Mouse (Mus musculus): ENCODE data around the gene Pgs1. TPM values are rescaled to one million over a fixed set of nuclear protein-coding genes. Genes with fewer than 3 reads are reported as not detected.

The Pgs1 gene
- total and polyA plus RNA-seq, 2 experiments from 2014 or later: 57.2 to 85.0 TPM

DNA sequence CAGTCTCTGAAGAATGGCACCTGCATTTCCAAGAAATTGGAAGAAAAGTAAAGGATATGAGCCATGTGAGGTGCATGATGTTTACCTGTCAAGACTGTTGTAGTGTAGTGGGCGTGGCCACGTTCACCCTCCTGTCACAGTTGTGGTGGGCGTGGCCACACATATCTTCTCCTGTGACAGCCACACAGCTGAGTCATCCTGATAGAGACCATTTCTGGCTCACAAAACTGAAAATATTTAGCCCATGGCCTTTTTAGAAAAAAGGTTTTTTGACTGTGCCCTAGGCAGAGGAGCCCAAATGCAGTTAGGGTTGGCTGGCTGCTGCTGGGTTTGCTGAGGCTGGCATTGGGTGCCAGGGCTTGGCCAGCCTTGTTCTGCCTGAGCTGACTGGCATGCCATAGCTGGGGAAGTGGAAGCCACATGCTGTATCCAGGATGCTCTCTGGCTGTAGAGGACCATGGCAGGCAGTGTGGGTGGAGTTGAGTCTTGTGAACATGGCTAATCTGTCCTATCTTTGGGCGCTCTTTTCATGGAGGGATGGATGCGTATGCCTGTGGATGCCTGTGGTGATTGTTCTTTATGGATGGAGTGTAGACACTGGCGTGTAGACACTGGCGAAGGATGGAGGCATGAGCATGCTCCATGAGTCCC is 14.6 kb downstream of the Pgs1 start:
- H3K9me3 ChIP-seq (ENCODE audit: low read length): no peaks in the 10 kb centered on the region
- TF ChIP-seq CTCF (IDR thresholded peaks at IDR 0.05; ENCODE audit: low read depth): no peak
- no peak overlapping the region for H3K27ac ChIP-seq
- no peak overlapping the region for H3K9ac ChIP-seq (replicated peaks; ENCODE audit: low read length)
- no peak overlapping the region for H3K4me2 ChIP-seq (ENCODE audit: low read depth, low read length)
- H3K4me3 ChIP-seq (ENCODE audit: low read length): no peak overlapping the region
- DNase-seq (ENCODE audit: low spot score) (no peak), ATAC-seq (no peak)
- H3K36me3 ChIP-seq (ENCODE audit: insufficient read depth, low read length): peaks cover 47% of the 10 kb centered on the region
- 94% methylated on average over 7 of the region's 7 CpGs for WGBS
- H3K4me1 ChIP-seq (ENCODE audit: insufficient read depth, low read length): no peaks in the 10 kb centered on the region
- H3K27me3 ChIP-seq (ENCODE audit: insufficient read depth, low read length): no peaks in the 10 kb centered on the region

DNA sequence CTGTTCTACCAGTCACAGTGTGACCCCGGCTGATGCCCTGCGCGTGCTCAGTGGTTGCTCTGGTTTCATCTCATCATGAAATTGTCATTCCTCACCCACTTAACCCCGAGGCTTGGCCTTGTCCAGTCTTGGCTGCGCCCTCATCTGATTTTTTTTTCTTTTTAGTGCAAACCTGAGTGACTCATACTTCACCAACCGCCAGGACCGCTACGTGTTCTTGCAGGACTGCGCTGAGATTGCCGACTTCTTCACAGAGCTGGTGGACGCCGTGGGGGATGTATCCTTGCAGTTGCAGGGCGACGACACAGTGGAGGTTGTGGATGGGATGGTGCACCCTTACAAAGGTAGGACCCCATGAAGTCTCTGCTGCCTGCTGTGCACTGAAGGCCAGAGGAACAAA is 17.1 kb downstream of the Pgs1 start:
- H3K4me1 ChIP-seq (ENCODE audit: insufficient read depth, low read length): no peaks in the 10 kb centered on the region
- no peaks in the 10 kb centered on the region for H3K9me3 ChIP-seq (ENCODE audit: low read length)
- H3K4me2 ChIP-seq (ENCODE audit: low read depth, low read length): no peak overlapping the region
- 97% methylated on average over 14 of the region's 14 CpGs for WGBS
- DNase-seq (ENCODE audit: low spot score) (no peak), ATAC-seq (no peak)
- peaks cover 57% of the 10 kb centered on the region for H3K36me3 ChIP-seq (ENCODE audit: insufficient read depth, low read length)
- no peak overlapping the region for H3K4me3 ChIP-seq (ENCODE audit: low read length)
- H3K9ac ChIP-seq (replicated peaks; ENCODE audit: low read length): no peak overlapping the region
- H3K27me3 ChIP-seq (ENCODE audit: insufficient read depth, low read length): no peaks in the 10 kb centered on the region
- H3K27ac ChIP-seq: no peak overlapping the region
- no peak for TF ChIP-seq CTCF (IDR thresholded peaks at IDR 0.05; ENCODE audit: low read depth)

DNA sequence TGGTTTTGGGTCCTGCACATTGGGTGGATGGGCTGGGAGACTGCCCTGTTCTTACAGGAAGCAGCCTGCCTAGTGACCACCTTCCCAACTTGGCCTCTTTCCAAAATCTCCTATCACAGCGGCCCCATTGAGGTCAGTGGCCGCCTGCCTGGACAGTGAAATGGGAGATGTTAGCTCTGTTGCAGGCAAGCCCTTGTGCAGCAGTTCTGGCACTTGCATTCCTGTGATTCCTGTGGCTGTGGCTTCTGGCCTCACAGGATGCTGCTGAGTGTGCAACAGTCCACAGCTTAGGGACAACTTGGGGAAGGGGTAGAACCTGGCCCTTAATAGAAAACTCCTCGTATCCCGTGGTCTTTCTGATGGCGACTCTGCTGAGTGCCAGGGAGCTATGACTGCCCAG is 17.6 kb downstream of the Pgs1 start:
- Histone ChIP-seq H3K9me3 (ENCODE audit: low read length) (no peaks in the 10 kb centered on the region), H3K4me3 (ENCODE audit: low read length) (no peak overlapping the region), H3K27ac (no peak overlapping the region), H3K4me2 (ENCODE audit: low read depth, low read length) (no peak overlapping the region), H3K9ac (replicated peaks; ENCODE audit: low read length) (no peak overlapping the region), H3K36me3 (ENCODE audit: insufficient read depth, low read length) (peaks cover 57% of the 10 kb centered on the region), H3K4me1 (ENCODE audit: insufficient read depth, low read length) (peaks cover 2% of the 10 kb centered on the region; the same call in 1 of the 2 replicates), H3K27me3 (ENCODE audit: insufficient read depth, low read length) (no peaks in the 10 kb centered on the region)
- DNase-seq (ENCODE audit: low spot score) (no peak), ATAC-seq (no peak)
- 77% methylated on average over 5 of the region's 5 CpGs for WGBS
- TF ChIP-seq CTCF (IDR thresholded peaks at IDR 0.05; ENCODE audit: low read depth): no peak

DNA sequence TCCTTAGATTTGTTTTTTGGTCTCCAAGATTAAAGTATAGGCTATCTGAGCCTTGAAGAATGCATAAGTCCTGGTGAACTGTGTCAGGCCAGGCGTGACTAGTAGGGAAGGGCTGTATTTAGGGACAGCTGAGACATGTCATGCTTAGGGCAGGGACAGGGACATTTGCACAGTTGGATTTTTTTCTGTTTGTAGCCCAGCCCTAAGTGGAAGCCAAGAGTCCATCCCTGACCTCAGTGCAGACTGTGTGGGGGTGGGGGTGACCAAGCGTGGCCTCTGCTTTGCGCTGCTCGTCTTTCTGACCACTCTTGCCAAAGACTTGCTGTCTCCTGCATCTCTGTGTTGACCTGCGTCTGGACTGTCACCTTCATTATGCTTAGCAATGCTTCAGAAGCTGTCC is 18.1 kb downstream of the Pgs1 start:
- H3K36me3 ChIP-seq (ENCODE audit: insufficient read depth, low read length): peaks cover 57% of the 10 kb centered on the region
- ATAC-seq: no peak
- H3K9me3 ChIP-seq (ENCODE audit: low read length): no peaks in the 10 kb centered on the region
- TF ChIP-seq CTCF (IDR thresholded peaks at IDR 0.05; ENCODE audit: low read depth): no peak
- no peak for DNase-seq (ENCODE audit: low spot score)
- 82% methylated on average over 5 of the region's 5 CpGs for WGBS
- no peak overlapping the region for H3K4me3 ChIP-seq (ENCODE audit: low read length)
- H3K4me2 ChIP-seq (ENCODE audit: low read depth, low read length): no peak overlapping the region
- H3K27ac ChIP-seq: no peak overlapping the region
- peaks cover 7% of the 10 kb centered on the region for H3K4me1 ChIP-seq (ENCODE audit: insufficient read depth, low read length)
- no peaks in the 10 kb centered on the region for H3K27me3 ChIP-seq (ENCODE audit: insufficient read depth, low read length)
- H3K9ac ChIP-seq (replicated peaks; ENCODE audit: low read length): no peak overlapping the region

DNA sequence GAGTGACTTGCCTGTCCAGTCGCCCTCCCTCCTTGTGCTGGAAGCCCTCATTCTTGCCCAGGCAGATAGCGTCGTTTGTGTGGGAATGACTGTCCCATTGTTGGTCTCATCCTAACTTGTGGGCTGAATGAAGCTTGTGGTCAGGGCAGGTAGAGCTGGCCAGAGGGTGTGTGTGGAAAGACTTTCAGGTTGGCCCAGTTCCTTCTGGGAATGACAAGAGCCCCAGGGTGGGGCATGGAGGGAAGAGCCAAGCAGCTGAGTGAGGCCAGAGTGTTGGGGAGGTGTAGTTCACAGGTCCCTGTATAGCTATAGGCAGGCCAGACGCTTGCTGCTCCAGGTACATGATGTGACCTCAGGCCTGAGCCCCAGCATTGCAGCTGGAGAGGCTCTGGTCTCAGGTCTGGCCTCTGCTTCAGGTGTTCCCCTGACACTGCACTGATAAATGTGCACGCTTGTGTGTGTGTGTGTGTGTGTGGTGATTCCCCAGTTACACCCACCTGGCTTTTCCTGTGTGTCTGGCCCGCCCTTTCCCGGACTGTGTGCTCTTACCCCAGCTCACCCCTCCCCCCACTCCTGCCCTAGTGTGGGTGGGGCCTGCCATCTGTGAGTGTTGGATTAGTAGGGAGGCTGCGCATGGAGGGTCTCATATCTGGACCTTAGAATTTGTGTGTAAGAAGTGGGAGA is 21.5 kb downstream of the Pgs1 start:
- Histone ChIP-seq H3K4me3 (ENCODE audit: low read length) (no peak overlapping the region), H3K27me3 (ENCODE audit: insufficient read depth, low read length) (no peaks in the 10 kb centered on the region), H3K36me3 (ENCODE audit: insufficient read depth, low read length) (peaks cover 35% of the 10 kb centered on the region), H3K9ac (replicated peaks; ENCODE audit: low read length) (no peak overlapping the region), H3K4me1 (ENCODE audit: insufficient read depth, low read length) (peaks cover 10% of the 10 kb centered on the region), H3K4me2 (ENCODE audit: low read depth, low read length) (no peak overlapping the region), H3K9me3 (ENCODE audit: low read length) (no peaks in the 10 kb centered on the region), H3K27ac (no peak overlapping the region)
- ATAC-seq: no peak
- no peak for DNase-seq (ENCODE audit: low spot score)
- no peak for TF ChIP-seq CTCF (IDR thresholded peaks at IDR 0.05; ENCODE audit: low read depth)
- 84% methylated on average over 8 of the region's 8 CpGs for WGBS

DNA sequence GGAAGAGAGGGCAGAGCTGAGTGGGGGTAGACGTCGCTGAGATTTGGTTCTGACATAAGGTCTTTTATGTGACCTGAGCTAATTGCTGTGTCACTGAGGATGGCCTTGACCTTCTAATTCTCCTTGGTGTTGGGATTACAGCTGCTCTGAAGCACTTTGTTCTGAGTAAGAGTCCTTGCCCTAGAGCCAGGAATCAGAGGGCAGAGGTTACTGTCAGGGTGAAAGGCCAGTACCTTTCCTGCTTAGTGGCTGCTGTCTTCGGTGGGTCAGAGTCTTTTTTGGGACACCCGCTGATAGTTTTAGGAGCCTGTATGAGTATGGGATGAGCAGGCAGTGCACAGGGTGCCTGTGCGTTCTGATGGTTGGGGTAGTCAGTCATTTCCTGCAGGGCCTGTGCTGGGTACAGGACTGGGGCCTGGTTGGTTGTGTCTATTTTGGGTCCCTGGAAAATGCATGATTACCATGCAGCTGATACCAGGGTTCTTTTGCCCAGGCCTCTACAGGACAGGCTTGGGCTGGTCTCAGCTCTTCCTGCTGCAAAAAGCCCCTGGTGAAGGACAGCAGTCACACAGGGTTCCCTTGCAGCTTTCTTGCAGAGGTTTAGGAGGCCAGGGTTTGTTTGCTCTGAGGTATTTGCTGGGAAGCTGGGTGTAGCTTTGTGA is 22.2 kb downstream of the Pgs1 start:
- Histone ChIP-seq H3K27me3 (ENCODE audit: insufficient read depth, low read length) (no peaks in the 10 kb centered on the region), H3K4me2 (ENCODE audit: low read depth, low read length) (no peak overlapping the region), H3K9ac (replicated peaks; ENCODE audit: low read length) (no peak overlapping the region), H3K4me1 (ENCODE audit: insufficient read depth, low read length) (peaks cover 10% of the 10 kb centered on the region), H3K27ac (no peak overlapping the region), H3K4me3 (ENCODE audit: low read length) (no peak overlapping the region), H3K9me3 (ENCODE audit: low read length) (no peaks in the 10 kb centered on the region), H3K36me3 (ENCODE audit: insufficient read depth, low read length) (peaks cover 30% of the 10 kb centered on the region)
- 74% methylated on average over 5 of the region's 5 CpGs for WGBS
- no peak for ATAC-seq
- DNase-seq (ENCODE audit: low spot score): no peak
- TF ChIP-seq CTCF (IDR thresholded peaks at IDR 0.05; ENCODE audit: low read depth): no peak

DNA sequence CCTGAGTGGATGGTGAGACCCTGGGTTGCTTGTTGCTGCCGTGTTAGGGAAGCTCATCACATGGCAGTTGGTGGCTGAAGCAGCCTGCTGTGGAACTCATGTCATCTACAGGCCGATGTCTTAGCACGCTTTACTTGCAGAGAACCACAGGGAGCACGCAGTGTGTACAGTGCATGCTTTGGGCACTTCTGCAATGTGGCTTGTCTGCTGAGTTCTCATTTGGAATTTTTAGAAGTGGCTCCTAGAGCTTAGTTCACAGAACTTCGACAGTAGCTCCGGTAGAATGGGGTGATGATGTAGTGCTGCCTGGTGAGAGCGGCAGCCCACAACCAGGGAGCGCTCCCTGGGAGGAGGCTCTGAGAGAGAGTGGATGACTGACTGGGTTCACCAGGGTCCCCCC is 22.8 kb downstream of the Pgs1 start:
- no peak for DNase-seq (ENCODE audit: low spot score)
- TF ChIP-seq CTCF (IDR thresholded peaks at IDR 0.05; ENCODE audit: low read depth): no peak
- Histone ChIP-seq H3K27ac (no peak overlapping the region), H3K27me3 (ENCODE audit: insufficient read depth, low read length) (no peaks in the 10 kb centered on the region), H3K4me2 (ENCODE audit: low read depth, low read length) (no peak overlapping the region), H3K4me1 (ENCODE audit: insufficient read depth, low read length) (peaks cover 10% of the 10 kb centered on the region), H3K4me3 (ENCODE audit: low read length) (no peak overlapping the region), H3K9me3 (ENCODE audit: low read length) (no peaks in the 10 kb centered on the region), H3K36me3 (ENCODE audit: insufficient read depth, low read length) (peaks cover 25% of the 10 kb centered on the region), H3K9ac (replicated peaks; ENCODE audit: low read length) (no peak overlapping the region)
- no peak for ATAC-seq
- 69% methylated on average over 8 of the region's 8 CpGs for WGBS

Data from hindbrain, postnatal 0 days (tissue).